Mouse (Mus musculus) embryonic facial prominence, embryonic 14.5 days (tissue): ENCODE data around the gene Rfx1. TPM values are rescaled to one million over a fixed set of nuclear protein-coding genes. Genes with fewer than 3 reads are reported as not detected.
A peak's percentile ranks its signal among the peaks of the same experiment; 100 is the strongest.

Experiments used
- ATAC-seq: fragments of 200-750 bp; cut with Nextera tagmentation; 2 replicates; pipeline ENCODE4 v1.8.0; 2017; ENCODE audit warnings: low read depth, moderate number of reproducible peaks, moderate TSS enrichment
- DNase-seq: peaks from one replicate; pipeline ENCODE4 v3.0.0-alpha.2; 2015; ENCODE audit warnings: low spot score
- H3K27ac ChIP-seq: fragments of 300-500 bp; sonication (generic); replicated peaks from 2 replicates; pipeline ENCODE4 v1.5.1; 2014; ENCODE audit warnings: low read depth, mild to moderate bottlenecking, low read length, moderate library complexity
- H3K27me3 ChIP-seq: fragments of 300-500 bp; sonication (generic); replicated peaks from 2 replicates; pipeline ENCODE4 v1.6.1; 2014; ENCODE audit warnings: low read length; ENCODE audit not compliant: control insufficient read depth, insufficient read depth
- H3K36me3 ChIP-seq: fragments of 300-500 bp; sonication (generic); 2 replicates; pipeline ENCODE4 v1.6.1; 2014; ENCODE audit warnings: low read length, mixed read lengths; ENCODE audit not compliant: control insufficient read depth, insufficient read depth
- H3K4me1 ChIP-seq: fragments of 300-500 bp; sonication (generic); 2 replicates; pipeline ENCODE4 v1.6.1; 2014; ENCODE audit warnings: antibody characterized with exemption, low read length; ENCODE audit not compliant: control insufficient read depth, insufficient read depth
- H3K4me2 ChIP-seq: fragments of 300-500 bp; sonication (generic); 2 replicates; pipeline ENCODE4 v1.6.1; 2014; ENCODE audit warnings: low read depth, mild to moderate bottlenecking, low read length, moderate library complexity, mixed read lengths
- H3K4me3 ChIP-seq: fragments of 300-500 bp; sonication (generic); 2 replicates; pipeline ENCODE4 v1.5.1; 2014; ENCODE audit warnings: low read depth, mild to moderate bottlenecking, low read length
- H3K9ac ChIP-seq: fragments of 300-500 bp; sonication (generic); 2 replicates; pipeline ENCODE4 v1.6.1; 2014; ENCODE audit warnings: low read depth, mild to moderate bottlenecking, low read length, moderate library complexity, mixed read lengths
- H3K9me3 ChIP-seq: fragments of 300-500 bp; sonication (generic); 2 replicates; pipeline ENCODE4 v1.6.1; 2016; ENCODE audit warnings: low read length; ENCODE audit not compliant: control insufficient read depth
- WGBS: fragments of 180-500 bp; shearing (Covaris S2); extraction: QIAGEN DNeasy Blood & Tissue Kit; methylation state at CpG from one replicate; pipeline ENCODE4 v1.1.7; 2014; 5-methylcytosine and 5-hydroxymethylcytosine counted together
- polyA plus RNA-seq: library from polyadenylated mRNA; unstranded; fragments of >200 nt; fragmentation: Nextera tagmentation; extraction: Ambion mirVana; gene quantifications from 2 replicates; pipeline ENCODE4 v1.2.1, GENCODE M21; 2014

The Rfx1 gene
- polyA plus RNA-seq, 1 experiment from 2014 or later, result 9.1 TPM

DNA sequence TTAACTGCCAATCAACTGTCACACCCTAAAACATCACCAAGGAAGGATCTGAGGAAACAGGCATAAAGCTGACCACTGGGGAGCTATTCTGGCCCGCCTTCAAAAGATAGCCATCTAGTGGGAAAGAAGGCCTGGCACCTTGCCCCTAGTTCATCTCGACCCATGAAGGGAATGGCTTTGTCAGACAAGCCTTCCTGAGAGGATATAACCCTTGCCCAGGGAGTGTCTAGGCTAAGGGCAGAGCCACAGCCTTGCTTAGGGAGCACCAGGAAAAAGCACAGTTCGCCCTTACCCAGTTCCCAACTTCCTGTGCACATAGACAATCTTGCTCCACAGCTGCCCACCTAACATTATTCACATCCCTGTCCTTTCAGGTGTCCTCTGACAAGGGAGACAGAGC is 37.0 kb downstream of the Rfx1 start:
- no peaks in the 10 kb centered on the region for H3K9me3 ChIP-seq
- H3K27ac ChIP-seq, result no peak overlapping the region
- no peaks in the 10 kb centered on the region for H3K27me3 ChIP-seq
- H3K4me1 ChIP-seq, result peaks cover 6% of the 10 kb centered on the region; the same call in 1 of the 2 replicates
- H3K4me3 ChIP-seq, result peak overlapping the region; percentile 70
- no peak for ATAC-seq
- peaks cover 21% of the 10 kb centered on the region for H3K36me3 ChIP-seq
- peak overlapping the region; percentile 79 for H3K9ac ChIP-seq
- WGBS, result 46% methylated on average over 3 of the region's 3 CpGs
- H3K4me2 ChIP-seq, result peak overlapping the region; percentile 75
- no peak for DNase-seq

GRCm38 (mm10) chr8:84104221-84104620 is 37.6 kb downstream of the Rfx1 start:
- H3K36me3 ChIP-seq, result peaks cover 18% of the 10 kb centered on the region
- peak overlapping the region; percentile 75 for H3K4me2 ChIP-seq
- H3K9ac ChIP-seq, result peak overlapping the region; percentile 79
- H3K4me1 ChIP-seq, result peaks cover 6% of the 10 kb centered on the region; the same call in 1 of the 2 replicates
- DNase-seq (peak; percentile 81), ATAC-seq (peak; percentile 80)
- peak overlapping the region; percentile 70 for H3K4me3 ChIP-seq
- H3K9me3 ChIP-seq, result no peaks in the 10 kb centered on the region
- H3K27ac ChIP-seq, result peak overlapping the region; percentile 87
- under 1% methylated on average over 22 of the region's 29 CpGs for WGBS
- H3K27me3 ChIP-seq, result no peaks in the 10 kb centered on the region

DNA sequence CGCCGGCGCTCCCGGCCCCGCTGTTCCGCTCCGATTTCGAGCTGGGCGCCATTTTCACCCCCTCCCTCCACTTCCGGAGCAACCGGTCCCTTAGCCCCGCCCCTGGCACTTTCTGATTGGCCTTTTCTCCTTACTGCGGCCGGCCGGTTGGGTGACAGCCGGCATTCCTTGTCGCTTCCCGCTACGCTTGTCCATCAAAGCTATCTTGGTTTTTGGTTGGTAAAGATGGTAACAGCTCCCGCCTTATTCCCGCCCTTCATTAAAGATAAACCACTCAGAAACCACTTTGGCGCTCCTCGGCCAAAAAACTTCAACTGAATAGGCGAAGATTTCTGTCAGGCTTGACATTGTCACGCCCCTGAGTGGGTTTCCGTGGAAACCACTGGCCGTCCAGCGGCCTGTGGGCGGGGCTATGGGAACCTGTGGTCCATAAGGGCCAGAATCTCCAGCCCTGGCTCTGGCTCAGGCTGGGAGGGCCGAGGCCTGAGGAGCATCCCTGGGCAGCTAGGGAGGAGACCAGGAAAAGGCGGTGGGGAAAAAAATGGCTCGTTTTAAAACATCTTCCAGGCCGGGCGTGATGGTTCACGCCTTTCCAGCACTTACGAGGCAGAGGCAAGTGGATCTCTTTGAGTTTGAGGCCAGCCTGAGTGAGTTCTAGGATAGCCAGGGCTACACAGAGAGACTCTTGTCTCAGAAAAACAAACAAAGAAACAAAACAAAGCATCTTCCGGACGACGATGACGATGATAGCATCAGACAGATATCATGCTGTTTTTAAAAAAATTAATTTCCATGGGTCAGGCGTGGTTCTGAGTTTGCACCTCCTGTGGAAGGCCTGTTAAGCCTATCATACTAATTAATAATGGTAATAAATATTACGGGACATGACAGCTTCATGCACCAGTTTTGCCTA is 38.3 kb downstream of the Rfx1 start, which contains the start of gene Dcaf15:
Dcaf15 (minus strand) TSS at position 72 of the 913 bp plus-strand sequence.
- ATAC-seq (peak; percentile 98), DNase-seq (peak; percentile 100)
- WGBS, result 7% methylated on average over 40 of the region's 42 CpGs
- Histone ChIP-seq H3K9me3 (no peaks in the 10 kb centered on the region), H3K4me2 (peak within 1 kb of the TSS; percentile 75), H3K27ac (peak within 1 kb of the TSS; percentile 87), H3K4me3 (peak within 1 kb of the TSS; percentile 70), H3K36me3 (peaks cover 18% of the 10 kb centered on the region), H3K4me1 (peaks cover 6% of the 10 kb centered on the region; the same call in 1 of the 2 replicates), H3K27me3 (no peaks in the 10 kb centered on the region), H3K9ac (peak within 1 kb of the TSS; percentile 79)

- ATAC-seq (no peak), DNase-seq (no peak)
- Histone ChIP-seq H3K4me1 (peaks cover 6% of the 10 kb centered on the region; the same call in 1 of the 2 replicates), H3K27me3 (no peaks in the 10 kb centered on the region), H3K4me3 (no peak overlapping the region), H3K9ac (no peak overlapping the region; the same call in 1 of the 2 replicates), H3K4me2 (no peak overlapping the region), H3K27ac (no peak overlapping the region), H3K36me3 (peaks cover 15% of the 10 kb centered on the region), H3K9me3 (no peaks in the 10 kb centered on the region)
- 82% methylated on average over 2 of the region's 2 CpGs for WGBS
Observed at GRCm38 (mm10) chr8:84105676-84106075, 39.0 kb downstream of the Rfx1 start.

DNA sequence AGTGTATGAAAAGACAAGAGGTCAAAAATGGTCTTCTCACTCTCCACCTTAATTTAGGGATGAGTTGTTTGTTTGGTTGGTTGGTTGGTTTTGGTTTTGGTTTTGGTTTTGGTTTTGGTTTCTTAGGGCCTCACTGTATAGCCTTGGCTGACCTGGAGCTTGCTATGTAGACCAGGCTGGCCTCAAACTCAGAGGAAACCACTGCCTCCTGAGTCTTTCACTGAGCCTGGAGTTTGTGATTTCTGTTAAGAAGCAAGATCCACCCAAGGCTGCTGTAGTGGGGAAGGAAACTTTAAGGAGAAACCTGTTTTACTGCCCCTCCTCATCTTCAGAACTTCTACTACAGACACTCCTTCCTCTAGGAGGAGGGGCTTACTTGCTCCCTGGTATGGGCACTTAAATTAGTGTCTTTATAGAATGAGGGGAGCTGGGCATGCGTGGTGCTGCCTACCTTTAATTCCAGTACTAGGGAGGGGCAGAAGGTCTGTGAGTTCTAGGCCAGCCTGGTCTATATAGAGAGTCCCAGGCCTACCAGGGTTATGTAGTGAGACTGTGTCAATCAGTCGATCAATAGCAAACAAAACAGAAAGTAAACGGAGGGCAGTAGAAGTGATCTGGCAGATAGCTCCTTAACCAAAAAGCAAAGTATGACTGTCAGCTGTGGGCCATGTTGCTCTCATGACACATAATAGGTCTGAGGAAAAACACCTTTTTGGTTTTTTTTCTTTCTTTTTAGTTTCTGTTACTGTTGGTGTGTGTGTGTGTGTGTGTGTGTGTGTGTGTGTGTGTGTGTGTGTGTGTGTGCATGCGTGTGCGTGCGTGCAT is 39.8 kb downstream of the Rfx1 start:
- no peak for ATAC-seq
- H3K9me3 ChIP-seq, result no peaks in the 10 kb centered on the region

GRCm38 (mm10) chr8:84115646-84116045 is 49.0 kb downstream of the Rfx1 start:
- 73% methylated on average over 6 of the region's 6 CpGs for WGBS
- Histone ChIP-seq H3K9ac (no peak overlapping the region), H3K9me3 (no peaks in the 10 kb centered on the region), H3K4me1 (no peaks in the 10 kb centered on the region), H3K27ac (no peak overlapping the region), H3K4me2 (no peak overlapping the region), H3K4me3 (no peak overlapping the region), H3K36me3 (no peaks in the 10 kb centered on the region), H3K27me3 (no peaks in the 10 kb centered on the region)
- ATAC-seq, result no peak
- DNase-seq, result no peak

More for the DNA sequence above, 39.8 kb downstream of the Rfx1 start:
- no peak for DNase-seq
- Histone ChIP-seq H3K4me3 (no peak overlapping the region), H3K36me3 (peaks cover 12% of the 10 kb centered on the region), H3K27ac (no peak overlapping the region), H3K4me2 (no peak overlapping the region), H3K4me1 (peaks cover 6% of the 10 kb centered on the region; the same call in 1 of the 2 replicates), H3K9ac (no peak overlapping the region), H3K27me3 (no peaks in the 10 kb centered on the region)
- 94% methylated on average over 6 of the region's 6 CpGs for WGBS

GRCm38 (mm10) chr8:84122151-84122550 is 55.5 kb downstream of the Rfx1 start:
- H3K9ac ChIP-seq, result no peak overlapping the region
- H3K4me2 ChIP-seq, result no peak overlapping the region
- no peak overlapping the region for H3K4me3 ChIP-seq
- H3K9me3 ChIP-seq, result no peaks in the 10 kb centered on the region
- H3K27me3 ChIP-seq, result no peaks in the 10 kb centered on the region
- H3K27ac ChIP-seq, result no peak overlapping the region
- WGBS, result 83% methylated on average over 3 of the region's 3 CpGs
- no peaks in the 10 kb centered on the region for H3K4me1 ChIP-seq
- ATAC-seq, result no peak
- no peak for DNase-seq
- no peaks in the 10 kb centered on the region for H3K36me3 ChIP-seq

GRCm38 (mm10) chr8:84125656-84126055 is 59.0 kb downstream of the Rfx1 start, which contains the start of gene Podnl1:
TSS of gene Podnl1 (plus strand) at chr8:84125989.
- ATAC-seq (peak; percentile 67), DNase-seq (peak; percentile 37)
- no peaks in the 10 kb centered on the region for H3K36me3 ChIP-seq
- H3K27ac ChIP-seq, result peak within 1 kb of the TSS; percentile 30; the same call in 1 of the 2 replicates
- no peaks in the 10 kb centered on the region for H3K9me3 ChIP-seq
- H3K9ac ChIP-seq, result no peak within 1 kb of the TSS
- H3K4me2 ChIP-seq, result no peak within 1 kb of the TSS; the same call in 1 of the 2 replicates
- no peaks in the 10 kb centered on the region; the same call in 1 of the 2 replicates for H3K27me3 ChIP-seq
- H3K4me3 ChIP-seq, result no peak within 1 kb of the TSS
- WGBS, result 20% methylated on average over 6 of the region's 9 CpGs
- no peaks in the 10 kb centered on the region for H3K4me1 ChIP-seq
